Comparison of ENCODE assay signal across 12 mouse cellular contexts in the genomic region with DNA sequence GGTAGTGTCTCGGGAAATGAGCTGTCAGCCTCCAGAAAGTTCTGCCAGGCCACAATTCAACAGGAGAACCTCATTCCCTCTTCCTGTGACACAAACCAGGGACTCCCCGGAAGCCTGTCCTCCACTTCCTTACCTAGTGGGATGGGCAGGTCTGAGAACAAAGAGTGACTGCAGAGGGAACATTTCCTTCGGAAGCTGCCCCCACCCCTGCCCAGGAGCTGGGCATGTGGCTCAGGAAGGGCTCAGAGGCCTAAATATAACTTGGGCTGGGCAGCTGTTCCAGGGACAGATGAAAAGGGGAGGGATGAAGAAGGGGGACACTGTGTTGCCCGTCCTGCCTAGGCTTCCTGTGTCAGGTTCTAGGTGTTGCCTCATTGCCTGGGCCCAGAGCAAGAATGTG. TPM values are rescaled to one million over a fixed set of nuclear protein-coding genes. Genes with fewer than 3 reads are reported as not detected.
A peak's percentile ranks its signal among the peaks of the same experiment; 100 is the strongest.
DNase-seq lines count a peak whose midpoint lies in the region; ATAC-seq and TF ChIP-seq lines count a peak whose summit lies in the region.
"Had no signal": no experiment of that assay in that cellular context is flagged by ENCODE, and none has a peak within 500 bp of the region (broad histone marks: within the 10 kb centered on the region; RNA-seq: fewer than 3 reads in every experiment).

No protein-coding gene starts in this region.

- H3K36me3 ChIP-seq in midbrain, embryonic 10.5 days: no peaks in the 10 kb centered on the region
- no peaks in the 10 kb centered on the region for H3K36me3 ChIP-seq in midbrain, embryonic 13.5 days
- H3K36me3 ChIP-seq in heart, embryonic 15.5 days: no peaks in the 10 kb centered on the region
- no peaks in the 10 kb centered on the region for H3K36me3 ChIP-seq in stomach, postnatal 0 days (ENCODE audit: control insufficient read depth, insufficient read depth, low read length)
- H3K36me3 ChIP-seq in forebrain, embryonic 13.5 days (ENCODE audit: poor library complexity, severe bottlenecking): no peaks in the 10 kb centered on the region
- H3K36me3 ChIP-seq: forebrain, embryonic 12.5 days had no signal

- no peak for ATAC-seq in midbrain, embryonic 13.5 days
- ATAC-seq in heart, embryonic 15.5 days (replicated peaks; ENCODE audit: insufficient number of reproducible peaks, insufficient read depth, low FRiP score, low read depth): no peak; the same call in 1 of the 2 replicates
- ATAC-seq in stomach, postnatal 0 days (ENCODE audit: low FRiP score, low TSS enrichment): no peak; the same call in 1 of the 2 replicates
- ATAC-seq in forebrain, embryonic 13.5 days: no peak
- ATAC-seq: midbrain, embryonic 16.5 days had no signal

- peaks cover 4% of the 10 kb centered on the region for H3K4me1 ChIP-seq in midbrain, embryonic 10.5 days
- no peaks in the 10 kb centered on the region for H3K4me1 ChIP-seq in midbrain, embryonic 13.5 days (replicated peaks)
- peaks cover 23% of the 10 kb centered on the region for H3K4me1 ChIP-seq in heart, embryonic 15.5 days (replicated peaks)
- no peaks in the 10 kb centered on the region for H3K4me1 ChIP-seq in stomach, postnatal 0 days (replicated peaks; ENCODE audit: control insufficient read depth, insufficient read depth)
- no peaks in the 10 kb centered on the region for H3K4me1 ChIP-seq in forebrain, embryonic 13.5 days
- H3K4me1 ChIP-seq: forebrain, embryonic 12.5 days had no signal

- DNase-seq in midbrain, embryonic 10.5 days (ENCODE audit: low spot score): no peak
- DNase-seq in kidney, postnatal 36 days: peak; percentile 60 to 73
- DNase-seq in stomach, postnatal 0 days (ENCODE audit: low spot score): no peak
- DNase-seq in thymus, postnatal 25 days: no peak
- DNase-seq in urinary bladder, adult 2 months (ENCODE audit: low spot score): no peak
- DNase-seq: cerebellum, postnatal 25 days had no signal

- H3K27ac ChIP-seq in midbrain, embryonic 10.5 days (replicated peaks): 0 out of 2 replicates have a peak overlapping the region, but pooled peaks have one; percentile 17
- no peak overlapping the region for H3K27ac ChIP-seq in midbrain, embryonic 13.5 days
- H3K27ac ChIP-seq in heart, embryonic 15.5 days: peak overlapping the region; percentile 39
- peak overlapping the region; percentile 30; the same call in 1 of the 2 replicates for H3K27ac ChIP-seq in stomach, postnatal 0 days (replicated peaks)
- H3K27ac ChIP-seq in forebrain, embryonic 13.5 days: no peak overlapping the region
- H3K27ac ChIP-seq: forebrain, embryonic 12.5 days had no signal

- TF ChIP-seq CTCF in stomach, postnatal 0 days (IDR thresholded peaks at IDR 0.05; ENCODE audit: low read depth): no peak

- no peaks in the 10 kb centered on the region for H3K27me3 ChIP-seq in midbrain, embryonic 10.5 days (ENCODE audit: low read depth, poor library complexity, severe bottlenecking)
- H3K27me3 ChIP-seq in midbrain, embryonic 13.5 days: no peaks in the 10 kb centered on the region
- H3K27me3 ChIP-seq in heart, embryonic 15.5 days: no peaks in the 10 kb centered on the region
- H3K27me3 ChIP-seq in stomach, postnatal 0 days (ENCODE audit: control insufficient read depth, insufficient read depth, low read length): no peaks in the 10 kb centered on the region
- no peaks in the 10 kb centered on the region; the same call in 1 of the 2 replicates for H3K27me3 ChIP-seq in forebrain, embryonic 13.5 days
- H3K27me3 ChIP-seq: forebrain, embryonic 12.5 days had no signal

- 74% methylated on average over 4 of the region's 4 CpGs for WGBS in midbrain, embryonic 10.5 days
- WGBS in midbrain, embryonic 13.5 days: 70% methylated on average over 4 of the region's 4 CpGs
- 38% methylated on average over 4 of the region's 4 CpGs for WGBS in heart, embryonic 15.5 days
- WGBS in stomach, postnatal 0 days: 51% methylated on average over 4 of the region's 4 CpGs
- WGBS in forebrain, embryonic 13.5 days: 82% methylated on average over 4 of the region's 4 CpGs

- H3K4me2 ChIP-seq in midbrain, embryonic 13.5 days (replicated peaks): no peak overlapping the region
- no peak overlapping the region for H3K4me2 ChIP-seq in heart, embryonic 15.5 days
- H3K4me2 ChIP-seq in stomach, postnatal 0 days (replicated peaks; ENCODE audit: low read depth): no peak overlapping the region
- no peak overlapping the region for H3K4me2 ChIP-seq in forebrain, embryonic 13.5 days
- H3K4me2 ChIP-seq: forebrain, embryonic 12.5 days; liver, embryonic 11.5 days had no signal

- no peak for TF ChIP-seq EP300 in stomach, postnatal 0 days (optimal IDR thresholded peaks at IDR 0.05)

- H3K4me3 ChIP-seq in midbrain, embryonic 10.5 days: no peak overlapping the region
- H3K4me3 ChIP-seq in midbrain, embryonic 13.5 days (replicated peaks): no peak overlapping the region
- H3K4me3 ChIP-seq in heart, embryonic 15.5 days: no peak overlapping the region
- H3K4me3 ChIP-seq in stomach, postnatal 0 days (ENCODE audit: low read depth, low read length): no peak overlapping the region
- H3K4me3 ChIP-seq in forebrain, embryonic 13.5 days: no peak overlapping the region
- H3K4me3 ChIP-seq: forebrain, embryonic 12.5 days had no signal

- H3K9me3 ChIP-seq in midbrain, embryonic 10.5 days (replicated peaks): no peaks in the 10 kb centered on the region
- H3K9me3 ChIP-seq in midbrain, embryonic 13.5 days: no peaks in the 10 kb centered on the region
- H3K9me3 ChIP-seq in heart, embryonic 15.5 days (replicated peaks): no peaks in the 10 kb centered on the region
- no peaks in the 10 kb centered on the region for H3K9me3 ChIP-seq in stomach, postnatal 0 days (ENCODE audit: control insufficient read depth, low read length)
- no peaks in the 10 kb centered on the region for H3K9me3 ChIP-seq in forebrain, embryonic 13.5 days (replicated peaks)
- H3K9me3 ChIP-seq: forebrain, embryonic 12.5 days had no signal

- no peak overlapping the region for H3K9ac ChIP-seq in midbrain, embryonic 13.5 days (replicated peaks)
- no peak overlapping the region for H3K9ac ChIP-seq in heart, embryonic 15.5 days
- H3K9ac ChIP-seq in stomach, postnatal 0 days (ENCODE audit: low read length): no peak overlapping the region
- no peak overlapping the region for H3K9ac ChIP-seq in forebrain, embryonic 13.5 days
- H3K9ac ChIP-seq: forebrain, embryonic 12.5 days had no signal

RNA-seq across cellular contexts. Expression of a gene that starts 2.5 kb away (rescaled TPM):
- 2.3 and 2.5 TPM in 2 replicates for polyA plus RNA-seq in midbrain, embryonic 10.5 days (2016; fragmentation: Nextera tagmentation; extraction: Ambion mirVana)
- polyA plus RNA-seq in midbrain, embryonic 13.5 days (2015; fragmentation: Nextera tagmentation; extraction: Ambion mirVana): 1.2 and 1.6 TPM in 2 replicates
- 1.7 and 3.0 TPM in 2 replicates for polyA plus RNA-seq in heart, embryonic 15.5 days (2015; fragmentation: Nextera tagmentation; extraction: Ambion mirVana)
- polyA plus RNA-seq in stomach, postnatal 0 days (2015; fragmentation: Nextera tagmentation; extraction: Ambion mirVana): 2.1 and 2.2 TPM in 2 replicates
- 1.5 and 1.8 TPM in 2 replicates for polyA plus RNA-seq in forebrain, embryonic 13.5 days (2015; fragmentation: Nextera tagmentation; extraction: Ambion mirVana)
- 4.6 and 4.9 TPM in 2 replicates for polyA plus RNA-seq in urinary bladder, adult 2 months (2012; rRNA removed)

RNA-seq across cellular contexts. Expression of a gene that starts 14.9 kb away (rescaled TPM):
- 16.4 and 19.2 TPM in 2 replicates for polyA plus RNA-seq in midbrain, embryonic 10.5 days (2016; fragmentation: Nextera tagmentation; extraction: Ambion mirVana)
- 8.2 and 8.5 TPM in 2 replicates for polyA plus RNA-seq in midbrain, embryonic 13.5 days (2015; fragmentation: Nextera tagmentation; extraction: Ambion mirVana)
- polyA plus RNA-seq in heart, embryonic 15.5 days (2015; fragmentation: Nextera tagmentation; extraction: Ambion mirVana): 34.9 and 37.2 TPM in 2 replicates
- 50.0 and 53.0 TPM in 2 replicates for polyA plus RNA-seq in stomach, postnatal 0 days (2015; fragmentation: Nextera tagmentation; extraction: Ambion mirVana)
- polyA plus RNA-seq in forebrain, embryonic 13.5 days (2015; fragmentation: Nextera tagmentation; extraction: Ambion mirVana): 8.5 and 8.7 TPM in 2 replicates
- polyA plus RNA-seq in urinary bladder, adult 2 months (2012; rRNA removed): 36.2 and 37.2 TPM in 2 replicates

RNA-seq across cellular contexts. Expression of a gene that starts 21.4 kb away (rescaled TPM):
- 0.33 and 0.52 TPM in 2 replicates for polyA plus RNA-seq in midbrain, embryonic 10.5 days (2016; fragmentation: Nextera tagmentation; extraction: Ambion mirVana)
- polyA plus RNA-seq in midbrain, embryonic 13.5 days (2015; fragmentation: Nextera tagmentation; extraction: Ambion mirVana): 0.37 and 0.52 TPM in 2 replicates
- 0.29 TPM in 2 replicates for polyA plus RNA-seq in heart, embryonic 15.5 days (2015; fragmentation: Nextera tagmentation; extraction: Ambion mirVana)
- 0.23 and 0.39 TPM in 2 replicates for polyA plus RNA-seq in stomach, postnatal 0 days (2015; fragmentation: Nextera tagmentation; extraction: Ambion mirVana)
- 0.50 and 0.56 TPM in 2 replicates for polyA plus RNA-seq in forebrain, embryonic 13.5 days (2015; fragmentation: Nextera tagmentation; extraction: Ambion mirVana)
- polyA plus RNA-seq in urinary bladder, adult 2 months (2012; rRNA removed): 1.4 and 1.7 TPM in 2 replicates

RNA-seq across cellular contexts. Expression of a gene that starts 28.1 kb away (rescaled TPM):
- 18.9 and 21.9 TPM in 2 replicates for polyA plus RNA-seq in midbrain, embryonic 10.5 days (2016; fragmentation: Nextera tagmentation; extraction: Ambion mirVana)
- polyA plus RNA-seq in midbrain, embryonic 13.5 days (2015; fragmentation: Nextera tagmentation; extraction: Ambion mirVana): 12.4 and 12.6 TPM in 2 replicates
- 19.0 and 21.9 TPM in 2 replicates for polyA plus RNA-seq in heart, embryonic 15.5 days (2015; fragmentation: Nextera tagmentation; extraction: Ambion mirVana)
- polyA plus RNA-seq in stomach, postnatal 0 days (2015; fragmentation: Nextera tagmentation; extraction: Ambion mirVana): 23.9 and 25.2 TPM in 2 replicates
- 18.8 and 19.2 TPM in 2 replicates for polyA plus RNA-seq in forebrain, embryonic 13.5 days (2015; fragmentation: Nextera tagmentation; extraction: Ambion mirVana)
- 22.0 and 29.1 TPM in 2 replicates for polyA plus RNA-seq in urinary bladder, adult 2 months (2012; rRNA removed)

RNA-seq across cellular contexts. Expression of a gene that starts 51.4 kb away (rescaled TPM):
- 52.0 and 61.2 TPM in 2 replicates for polyA plus RNA-seq in midbrain, embryonic 10.5 days (2016; fragmentation: Nextera tagmentation; extraction: Ambion mirVana)
- polyA plus RNA-seq in midbrain, embryonic 13.5 days (2015; fragmentation: Nextera tagmentation; extraction: Ambion mirVana): 107 and 110 TPM in 2 replicates
- 49.3 and 73.2 TPM in 2 replicates for polyA plus RNA-seq in heart, embryonic 15.5 days (2015; fragmentation: Nextera tagmentation; extraction: Ambion mirVana)
- 117 and 128 TPM in 2 replicates for polyA plus RNA-seq in stomach, postnatal 0 days (2015; fragmentation: Nextera tagmentation; extraction: Ambion mirVana)
- polyA plus RNA-seq in forebrain, embryonic 13.5 days (2015; fragmentation: Nextera tagmentation; extraction: Ambion mirVana): 68.2 and 72.8 TPM in 2 replicates
- 85.8 and 97.5 TPM in 2 replicates for polyA plus RNA-seq in urinary bladder, adult 2 months (2012; rRNA removed)

Comparison
In these comparisons a context has a peak if more than half of its experiments do, and no peak if none do; other contexts are left out.
1. H3K27ac ChIP-seq: peak in midbrain, embryonic 10.5 days (single experiment), heart, embryonic 15.5 days (single experiment) and stomach, postnatal 0 days (single experiment); none in midbrain, embryonic 13.5 days (single experiment) and forebrain, embryonic 13.5 days (single experiment).
2. DNase-seq: peak in kidney, postnatal 36 days (2 of 2); none in midbrain, embryonic 10.5 days (single experiment), stomach, postnatal 0 days (single experiment), thymus, postnatal 25 days (single experiment) and urinary bladder, adult 2 months (single experiment).